Mouse (Mus musculus): ENCODE data around the gene 9230112D13Rik.

The 9230112D13Rik gene

DNA sequence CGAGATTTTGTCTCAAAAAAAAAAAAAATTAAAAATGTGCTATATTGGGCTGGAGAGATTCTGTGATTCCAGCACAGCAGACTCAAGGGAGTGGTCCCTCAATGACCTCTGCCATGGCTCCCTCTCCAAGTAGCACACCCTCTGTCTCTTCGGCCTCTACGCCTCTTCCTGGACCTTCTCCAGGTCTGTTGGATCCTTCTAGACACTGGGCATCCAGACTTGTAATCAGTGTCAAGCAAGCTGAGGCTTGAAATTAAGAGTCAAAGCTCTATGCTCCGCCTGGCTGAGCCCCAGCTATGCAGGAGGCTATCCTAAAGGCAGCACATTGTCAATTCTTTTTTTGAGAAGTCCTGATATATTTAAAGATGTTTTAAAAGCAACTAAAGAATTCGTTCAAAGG lies 10.9 kb upstream of the 9230112D13Rik start:
- no peaks in the 10 kb centered on the region for H3K9me3 ChIP-seq (ENCODE audit: low read length)
- H3K4me1 ChIP-seq (replicated peaks; ENCODE audit: low read depth, low read length): peaks cover 5% of the 10 kb centered on the region
- no peak for TF ChIP-seq CTCF (conservative IDR thresholded peaks at IDR 0.05; ENCODE audit: low read length)
- TF ChIP-seq POU5F1 (IDR thresholded peaks at IDR 0.05; ENCODE audit: borderline replicate concordance, low read length): no peak
- TF ChIP-seq NANOG (IDR thresholded peaks at IDR 0.05; ENCODE audit: borderline replicate concordance, low read length): no peak
- H3K27me3 ChIP-seq (ENCODE audit: insufficient read depth, low read length): no peaks in the 10 kb centered on the region
- no peak overlapping the region for H3K4me3 ChIP-seq (replicated peaks; ENCODE audit: low read length)
- no peaks in the 10 kb centered on the region for H3K36me3 ChIP-seq (ENCODE audit: insufficient read depth, low read length)

DNA sequence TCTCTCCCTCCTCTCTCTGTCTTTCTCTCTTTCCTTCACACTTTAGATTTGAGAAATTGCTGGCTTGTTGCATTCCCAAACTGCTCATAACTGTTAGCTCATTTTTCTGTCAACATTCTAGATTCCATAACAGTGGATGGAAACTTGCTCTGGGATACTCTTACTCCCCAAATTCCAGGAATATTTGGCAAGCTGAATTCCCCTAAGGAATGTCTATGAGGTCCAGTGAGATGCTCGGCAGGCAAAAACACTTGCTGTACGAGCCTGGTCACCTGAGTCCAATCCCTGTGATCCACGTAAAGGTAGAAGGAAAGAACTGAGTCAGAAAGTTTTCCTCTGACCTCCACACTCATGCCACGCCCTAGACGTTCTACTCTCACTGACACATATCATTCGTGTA lies 9.9 kb upstream of the 9230112D13Rik start:
- Histone ChIP-seq H3K27me3 (ENCODE audit: insufficient read depth, low read length) (no peaks in the 10 kb centered on the region), H3K4me1 (replicated peaks; ENCODE audit: low read depth, low read length) (peaks cover 15% of the 10 kb centered on the region), H3K36me3 (ENCODE audit: insufficient read depth, low read length) (no peaks in the 10 kb centered on the region), H3K4me3 (replicated peaks; ENCODE audit: low read length) (no peak overlapping the region), H3K9me3 (ENCODE audit: low read length) (no peaks in the 10 kb centered on the region)
- TF ChIP-seq POU5F1 (IDR thresholded peaks at IDR 0.05; ENCODE audit: borderline replicate concordance, low read length): no peak
- TF ChIP-seq NANOG (IDR thresholded peaks at IDR 0.05; ENCODE audit: borderline replicate concordance, low read length): no peak
- no peak for TF ChIP-seq CTCF (conservative IDR thresholded peaks at IDR 0.05; ENCODE audit: low read length)

DNA sequence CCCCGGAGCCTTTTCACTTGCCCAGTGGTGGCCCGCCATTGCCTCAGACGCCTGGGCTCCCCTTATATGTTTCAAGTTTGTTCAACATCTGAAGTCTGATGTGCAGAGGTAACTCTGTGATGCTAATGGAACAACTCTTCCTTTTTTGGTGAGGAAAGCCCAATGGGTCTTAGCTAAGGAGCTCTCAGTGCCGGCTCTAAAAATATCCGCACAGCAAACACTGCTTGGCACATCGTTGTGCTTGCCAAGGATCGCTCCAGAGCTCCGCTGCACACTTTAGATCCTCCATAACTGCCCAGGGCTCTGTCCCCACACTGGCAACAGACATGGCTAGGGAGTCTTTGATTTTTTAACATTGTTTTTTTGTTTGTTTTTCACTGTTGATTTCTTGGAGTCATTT lies 6.2 kb upstream of the 9230112D13Rik start:
- Histone ChIP-seq H3K4me1 (replicated peaks; ENCODE audit: low read depth, low read length) (peaks cover 24% of the 10 kb centered on the region), H3K27me3 (ENCODE audit: insufficient read depth, low read length) (no peaks in the 10 kb centered on the region), H3K36me3 (ENCODE audit: insufficient read depth, low read length) (no peaks in the 10 kb centered on the region), H3K4me3 (replicated peaks; ENCODE audit: low read length) (peak overlapping the region; percentile 42), H3K9me3 (ENCODE audit: low read length) (no peaks in the 10 kb centered on the region)
- no peak for TF ChIP-seq NANOG (IDR thresholded peaks at IDR 0.05; ENCODE audit: borderline replicate concordance, low read length)
- TF ChIP-seq POU5F1 (IDR thresholded peaks at IDR 0.05; ENCODE audit: borderline replicate concordance, low read length): no peak
- TF ChIP-seq CTCF (conservative IDR thresholded peaks at IDR 0.05; ENCODE audit: low read length): no peak

- Histone ChIP-seq H3K4me1 (replicated peaks; ENCODE audit: low read depth, low read length) (peaks cover 17% of the 10 kb centered on the region), H3K9me3 (ENCODE audit: low read length) (no peaks in the 10 kb centered on the region), H3K36me3 (ENCODE audit: insufficient read depth, low read length) (no peaks in the 10 kb centered on the region), H3K27me3 (ENCODE audit: insufficient read depth, low read length) (no peaks in the 10 kb centered on the region), H3K4me3 (replicated peaks; ENCODE audit: low read length) (no peak overlapping the region)
- no peak for TF ChIP-seq CTCF (conservative IDR thresholded peaks at IDR 0.05; ENCODE audit: low read length)
- TF ChIP-seq NANOG (IDR thresholded peaks at IDR 0.05; ENCODE audit: borderline replicate concordance, low read length): no peak
- no peak for TF ChIP-seq POU5F1 (IDR thresholded peaks at IDR 0.05; ENCODE audit: borderline replicate concordance, low read length)
Measured at GRCm38 (mm10) chr14:34517959-34518544, 4.5 kb downstream of the 9230112D13Rik start.

GRCm38 (mm10) chr14:34516960-34517577 lies 5.5 kb downstream of the 9230112D13Rik start:
- no peaks in the 10 kb centered on the region for H3K27me3 ChIP-seq (ENCODE audit: insufficient read depth, low read length)
- TF ChIP-seq POU5F1 (IDR thresholded peaks at IDR 0.05; ENCODE audit: borderline replicate concordance, low read length) (no peak), NANOG (IDR thresholded peaks at IDR 0.05; ENCODE audit: borderline replicate concordance, low read length) (no peak), CTCF (conservative IDR thresholded peaks at IDR 0.05; ENCODE audit: low read length) (no peak)
- peaks cover 13% of the 10 kb centered on the region for H3K4me1 ChIP-seq (replicated peaks; ENCODE audit: low read depth, low read length)
- H3K9me3 ChIP-seq (ENCODE audit: low read length): peaks cover 3% of the 10 kb centered on the region; the same call in 1 of the 2 replicates
- no peaks in the 10 kb centered on the region for H3K36me3 ChIP-seq (ENCODE audit: insufficient read depth, low read length)
- no peak overlapping the region for H3K4me3 ChIP-seq (replicated peaks; ENCODE audit: low read length)

DNA sequence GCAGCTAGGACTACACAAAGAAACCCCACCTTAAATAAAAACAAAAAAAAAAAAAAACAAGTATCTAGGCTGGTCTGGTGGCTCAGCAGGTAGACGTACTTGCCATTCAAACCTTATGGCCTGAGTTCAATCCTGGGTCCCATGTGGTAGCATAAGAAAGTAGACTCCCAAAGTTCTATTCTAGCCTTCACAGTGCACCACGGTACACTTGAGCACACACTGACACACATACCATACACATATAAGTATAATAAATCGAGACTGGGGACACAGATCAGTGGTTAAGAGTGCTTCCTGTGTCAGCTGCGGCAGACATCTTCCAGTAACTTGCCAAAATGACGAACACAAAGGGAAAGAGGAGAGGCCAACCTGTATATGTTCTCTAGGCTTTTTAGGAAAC lies 6.7 kb downstream of the 9230112D13Rik start:
- Histone ChIP-seq H3K4me1 (replicated peaks; ENCODE audit: low read depth, low read length) (peaks cover 7% of the 10 kb centered on the region), H3K9me3 (ENCODE audit: low read length) (peaks cover 3% of the 10 kb centered on the region; the same call in 1 of the 2 replicates), H3K4me3 (replicated peaks; ENCODE audit: low read length) (no peak overlapping the region), H3K27me3 (ENCODE audit: insufficient read depth, low read length) (no peaks in the 10 kb centered on the region), H3K36me3 (ENCODE audit: insufficient read depth, low read length) (no peaks in the 10 kb centered on the region)
- no peak for TF ChIP-seq NANOG (IDR thresholded peaks at IDR 0.05; ENCODE audit: borderline replicate concordance, low read length)
- no peak for TF ChIP-seq POU5F1 (IDR thresholded peaks at IDR 0.05; ENCODE audit: borderline replicate concordance, low read length)
- TF ChIP-seq CTCF (conservative IDR thresholded peaks at IDR 0.05; ENCODE audit: low read length): no peak

DNA sequence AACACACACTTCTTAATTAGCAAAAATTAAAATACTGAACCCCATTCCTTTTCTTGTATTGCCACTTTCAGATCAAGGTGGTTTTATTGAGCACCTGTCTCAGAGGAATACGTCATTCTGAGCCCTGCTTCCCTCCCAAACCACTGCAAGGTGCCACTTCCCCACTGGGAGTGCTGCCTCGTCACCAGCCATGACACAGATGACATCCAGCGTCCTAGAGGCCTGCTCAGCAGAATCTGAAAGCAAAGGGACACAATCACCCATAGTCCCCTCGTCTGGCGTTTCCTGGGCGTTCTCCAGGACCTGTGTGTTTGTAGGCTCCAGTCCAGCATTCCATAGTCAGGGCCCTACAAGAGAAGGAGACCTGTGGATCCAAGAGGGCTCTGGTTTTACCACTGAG lies 8.5 kb downstream of the 9230112D13Rik start:
- no peaks in the 10 kb centered on the region for H3K27me3 ChIP-seq (ENCODE audit: insufficient read depth, low read length)
- no peak for TF ChIP-seq CTCF (conservative IDR thresholded peaks at IDR 0.05; ENCODE audit: low read length)
- peaks cover 3% of the 10 kb centered on the region; the same call in 1 of the 2 replicates for H3K9me3 ChIP-seq (ENCODE audit: low read length)
- peaks cover 7% of the 10 kb centered on the region for H3K4me1 ChIP-seq (replicated peaks; ENCODE audit: low read depth, low read length)
- no peak overlapping the region for H3K4me3 ChIP-seq (replicated peaks; ENCODE audit: low read length)
- H3K36me3 ChIP-seq (ENCODE audit: insufficient read depth, low read length): no peaks in the 10 kb centered on the region

DNA sequence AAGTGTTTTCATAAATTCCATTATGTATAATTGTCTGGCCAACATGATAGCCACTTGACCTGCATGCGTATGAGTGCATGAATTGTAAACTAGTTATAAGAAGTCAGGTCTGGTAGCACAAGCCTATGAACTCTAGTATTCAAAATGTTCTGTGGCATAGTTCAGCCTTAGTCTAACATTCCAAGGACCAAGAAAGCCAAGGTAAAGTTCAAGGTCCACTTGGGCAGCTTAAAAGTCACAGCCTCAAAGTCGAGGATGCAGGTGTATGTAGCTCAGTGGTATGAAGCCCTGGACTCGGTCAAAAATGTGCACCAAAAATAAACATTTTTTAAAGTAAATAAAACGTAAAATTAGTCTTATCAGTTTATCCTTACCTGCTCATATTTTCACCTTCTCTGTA lies 10.0 kb downstream of the 9230112D13Rik start:
- no peaks in the 10 kb centered on the region for H3K36me3 ChIP-seq (ENCODE audit: insufficient read depth, low read length)
- H3K4me3 ChIP-seq (replicated peaks; ENCODE audit: low read length): no peak overlapping the region
- H3K9me3 ChIP-seq (ENCODE audit: low read length): peaks cover 3% of the 10 kb centered on the region; the same call in 1 of the 2 replicates
- peaks cover 5% of the 10 kb centered on the region for H3K4me1 ChIP-seq (replicated peaks; ENCODE audit: low read depth, low read length)
- TF ChIP-seq POU5F1 (IDR thresholded peaks at IDR 0.05; ENCODE audit: borderline replicate concordance, low read length) (no peak), NANOG (IDR thresholded peaks at IDR 0.05; ENCODE audit: borderline replicate concordance, low read length) (no peak), CTCF (conservative IDR thresholded peaks at IDR 0.05; ENCODE audit: low read length) (no peak)
- H3K27me3 ChIP-seq (ENCODE audit: insufficient read depth, low read length): no peaks in the 10 kb centered on the region

DNA sequence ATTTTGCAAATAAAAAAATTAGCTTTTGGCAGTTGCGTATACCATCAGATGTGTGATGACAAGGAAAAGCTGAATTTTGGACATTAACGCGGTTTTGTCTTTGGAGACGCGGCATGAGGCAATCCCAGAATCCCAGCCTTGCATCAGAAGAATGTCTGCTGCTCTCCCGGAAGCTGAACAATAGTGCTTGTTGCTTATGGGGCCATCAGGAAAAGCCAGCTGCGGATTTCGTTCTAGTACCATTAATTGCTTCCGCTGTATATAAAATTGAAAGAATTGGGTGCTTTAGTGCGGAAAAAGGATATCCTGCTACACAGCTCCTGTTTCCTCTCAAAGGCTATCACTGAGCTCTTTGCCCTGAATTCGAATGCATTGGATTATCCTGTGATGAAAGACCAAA lies 10.7 kb downstream of the 9230112D13Rik start:
- H3K36me3 ChIP-seq (ENCODE audit: insufficient read depth, low read length): no peaks in the 10 kb centered on the region
- H3K4me3 ChIP-seq (replicated peaks; ENCODE audit: low read length): no peak overlapping the region
- no peaks in the 10 kb centered on the region for H3K27me3 ChIP-seq (ENCODE audit: insufficient read depth, low read length)
- H3K4me1 ChIP-seq (replicated peaks; ENCODE audit: low read depth, low read length): peaks cover 4% of the 10 kb centered on the region; the same call in 1 of the 2 replicates
- H3K9me3 ChIP-seq (ENCODE audit: low read length): peaks cover 3% of the 10 kb centered on the region; the same call in 1 of the 2 replicates
- TF ChIP-seq POU5F1 (IDR thresholded peaks at IDR 0.05; ENCODE audit: borderline replicate concordance, low read length): no peak
- TF ChIP-seq CTCF (conservative IDR thresholded peaks at IDR 0.05; ENCODE audit: low read length): no peak
- no peak for TF ChIP-seq NANOG (IDR thresholded peaks at IDR 0.05; ENCODE audit: borderline replicate concordance, low read length)
